Mouse (Mus musculus) kidney, embryonic 15.5 days (tissue): ENCODE results near the gene 2610042L04Rik. TPM values are rescaled to one million over a fixed set of nuclear protein-coding genes. Genes with fewer than 3 reads are reported as not detected.
"Not testable (repeated sequence)": the region's sequence is repeated elsewhere in the genome, so short reads cannot be mapped to it uniquely, and the experiment has no call there.

Source experiments
- ATAC-seq: fragments of 200-750 bp; cut with Nextera tagmentation; replicated peaks from 2 replicates; pipeline ENCODE4 v1.8.0; 2017; ENCODE audit warnings: moderate TSS enrichment; ENCODE audit not compliant: low FRiP score
- H3K27ac ChIP-seq: fragments of 300-500 bp; sonication (generic); 2 replicates; pipeline ENCODE4 v1.5.1; 2015; ENCODE audit warnings: mild to moderate bottlenecking, inconsistent platforms
- H3K27me3 ChIP-seq: fragments of 300-500 bp; sonication (generic); 2 replicates; pipeline ENCODE4 v1.6.1; 2015; ENCODE audit warnings: inconsistent platforms
- H3K36me3 ChIP-seq: fragments of 300-500 bp; sonication (generic); 2 replicates; pipeline ENCODE4 v1.6.1; 2015; ENCODE audit warnings: inconsistent platforms
- H3K4me1 ChIP-seq: fragments of 300-500 bp; sonication (generic); 2 replicates; pipeline ENCODE4 v1.6.1; 2015; ENCODE audit warnings: inconsistent platforms
- H3K4me2 ChIP-seq: fragments of 300-500 bp; sonication (generic); 2 replicates; pipeline ENCODE4 v1.6.1; 2015; ENCODE audit warnings: moderate library complexity, mild to moderate bottlenecking, inconsistent platforms
- H3K4me3 ChIP-seq: fragments of 300-500 bp; sonication (generic); replicated peaks from 2 replicates; pipeline ENCODE4 v1.5.1; 2015; ENCODE audit warnings: mild to moderate bottlenecking, inconsistent platforms
- H3K9ac ChIP-seq: fragments of 300-500 bp; sonication (generic); 2 replicates; pipeline ENCODE4 v1.6.1; 2015; ENCODE audit warnings: mild to moderate bottlenecking, inconsistent platforms
- H3K9me3 ChIP-seq: fragments of 300-500 bp; sonication (generic); replicated peaks from 2 replicates; pipeline ENCODE4 v1.6.1; 2016; ENCODE audit warnings: inconsistent platforms
- polyA plus RNA-seq: library from polyadenylated mRNA; unstranded; fragments of >200 nt; fragmentation: Nextera tagmentation; extraction: Ambion mirVana; gene quantifications from 2 replicates; pipeline ENCODE4 v1.2.1, GENCODE M21; 2015

Gene 2610042L04Rik
- polyA plus RNA-seq, 1 experiment from 2014 or later: not detected

GRCm38 (mm10) chr14:4403840-4404239 lies 69.3 kb downstream of the 2610042L04Rik start:
- H3K27ac ChIP-seq, H3K4me1 ChIP-seq, H3K4me3 ChIP-seq, H3K9ac ChIP-seq, H3K9me3 ChIP-seq, H3K4me2 ChIP-seq, ATAC-seq, H3K36me3 ChIP-seq, H3K27me3 ChIP-seq: not testable (repeated sequence)

Other genes with a start within 250 kb of the 2610042L04Rik start
- gene Gm8108, start 224.2 kb upstream of the 2610042L04Rik start, polyA plus RNA-seq: not detected in 2 replicates
- not detected in 2 replicates for gene Gm3127, start 169.7 kb upstream of the 2610042L04Rik start, polyA plus RNA-seq
- gene Gm2974, start 152.2 kb upstream of the 2610042L04Rik start, polyA plus RNA-seq: 0.18 and 0.45 TPM in 2 replicates
- gene Gm3138, start 85.1 kb upstream of the 2610042L04Rik start, polyA plus RNA-seq: not detected in 2 replicates
- not detected in 2 replicates for gene Gm3149, start 17.5 kb upstream of the 2610042L04Rik start, polyA plus RNA-seq
- not detected in 2 replicates for gene Gm3159, start 62.8 kb downstream of the 2610042L04Rik start, polyA plus RNA-seq
- gene Gm3164, start 80.7 kb downstream of the 2610042L04Rik start, polyA plus RNA-seq: 0.17 and 0.19 TPM in 2 replicates
- not detected in 2 replicates for gene Gm3173, start 96.2 kb downstream of the 2610042L04Rik start, polyA plus RNA-seq
- gene Gm3182, start 147.0 kb downstream of the 2610042L04Rik start, polyA plus RNA-seq: not detected in 2 replicates
- gene Gm3047, start 220.6 kb downstream of the 2610042L04Rik start, polyA plus RNA-seq: not detected in 2 replicates